Mouse (Mus musculus) MN1 (cell line): ENCODE measurements around the gene Jpt1.
"Not testable (repeated sequence)": the region's sequence is repeated elsewhere in the genome, so short reads cannot be mapped to it uniquely, and the experiment has no call there.

Source experiments
- DNase-seq: peaks from one replicate; pipeline ENCODE4 v3.0.0-alpha.2; 2016; ENCODE audit warnings: low spot score

Jpt1 gene

DNA sequence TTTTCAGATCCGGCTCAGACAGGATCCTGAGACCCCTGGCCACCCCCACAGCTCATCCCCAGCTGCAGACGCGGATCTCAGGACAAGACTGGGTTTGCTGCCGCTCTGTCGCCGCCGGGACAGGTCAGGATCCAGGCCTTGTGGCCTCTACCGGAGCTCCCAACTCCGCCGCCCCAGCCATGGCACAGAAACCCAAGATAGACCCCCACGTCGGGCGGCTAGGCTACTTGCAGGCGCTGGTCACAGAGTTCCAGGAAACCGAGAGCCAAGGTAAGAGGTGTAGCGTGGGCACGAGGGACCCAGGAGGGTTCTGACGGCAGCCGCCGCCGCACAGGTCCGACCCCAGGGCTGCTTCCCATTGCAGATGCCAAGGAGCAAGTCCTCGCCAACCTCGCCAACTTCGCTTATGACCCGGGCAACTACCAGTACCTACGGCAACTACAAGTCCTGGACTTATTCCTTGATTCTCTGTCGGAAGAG lies 38.4 kb downstream of the Jpt1 start:
- DNase-seq: no peak

DNA sequence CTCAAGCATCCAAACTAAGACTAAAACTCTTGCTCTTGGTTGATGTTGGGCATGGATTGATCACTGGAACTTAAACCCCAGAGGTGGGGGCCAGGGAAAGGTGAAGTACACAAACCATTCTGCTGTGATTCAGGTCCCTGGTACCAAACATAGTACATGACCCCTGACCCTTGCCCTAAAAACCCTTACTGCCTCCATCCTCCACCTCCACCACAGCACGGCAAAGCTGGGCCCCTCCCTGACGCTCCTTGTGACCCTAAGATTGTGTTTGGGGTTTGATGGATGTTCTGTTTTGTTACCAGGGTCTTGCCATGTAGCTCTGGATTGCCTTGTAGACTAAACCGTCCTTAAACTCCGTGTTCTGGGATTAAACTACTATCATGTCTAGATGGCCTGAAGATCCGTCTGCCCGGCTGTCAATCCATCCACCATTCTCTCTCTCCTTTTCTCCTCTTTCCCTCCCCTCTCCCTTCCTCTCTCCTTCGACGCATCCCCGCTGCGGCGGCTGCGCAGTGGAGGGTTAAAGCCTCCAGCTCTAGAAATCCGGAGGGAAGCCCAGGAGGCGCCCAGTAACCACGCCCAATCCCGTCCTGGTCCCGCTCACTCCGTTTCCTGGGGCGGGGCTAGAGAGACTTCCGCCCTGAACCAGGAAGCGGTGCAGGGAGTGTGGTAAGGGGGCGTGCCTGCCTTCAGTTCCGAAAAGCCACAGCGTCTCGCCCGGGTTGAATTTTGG lies 39.0 kb downstream of the Jpt1 start, which contains the start of gene Armc7:
Armc7 (plus strand) TSS at position 643 of the 733 bp plus-strand sequence.
- peak; percentile 97 for DNase-seq

DNA sequence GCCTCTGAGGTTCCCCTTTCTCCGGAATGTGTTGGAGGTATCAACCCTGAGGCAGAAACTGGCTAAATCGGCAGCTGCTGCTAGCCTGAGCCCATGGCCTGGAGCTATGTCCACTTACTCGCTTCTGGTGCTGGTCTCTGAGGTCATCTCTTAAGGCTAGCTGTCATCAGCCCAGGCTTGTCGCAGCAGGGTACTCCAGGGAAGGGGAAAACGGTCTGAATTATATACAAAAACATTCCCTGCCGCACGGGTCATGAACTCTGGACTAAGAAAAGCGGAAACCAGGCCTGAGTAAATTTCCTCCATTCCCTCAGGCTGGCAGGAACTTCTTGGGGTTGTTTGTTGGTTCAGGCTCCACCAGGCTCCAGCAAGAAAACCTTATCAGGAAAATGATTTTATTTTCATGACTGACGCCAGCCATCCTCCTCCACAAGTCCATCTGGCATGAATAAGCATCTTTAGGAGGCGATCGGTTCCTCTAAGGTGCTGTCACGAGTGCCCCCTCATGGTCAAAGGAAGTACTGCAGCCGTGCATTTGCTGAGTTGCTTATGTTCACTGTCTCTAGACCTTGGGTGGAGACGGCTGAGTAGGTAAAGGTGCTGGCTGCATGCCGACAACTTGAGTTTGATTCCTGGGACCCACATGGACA lies 40.4 kb downstream of the Jpt1 start:
- DNase-seq: peak; percentile 96

DNA sequence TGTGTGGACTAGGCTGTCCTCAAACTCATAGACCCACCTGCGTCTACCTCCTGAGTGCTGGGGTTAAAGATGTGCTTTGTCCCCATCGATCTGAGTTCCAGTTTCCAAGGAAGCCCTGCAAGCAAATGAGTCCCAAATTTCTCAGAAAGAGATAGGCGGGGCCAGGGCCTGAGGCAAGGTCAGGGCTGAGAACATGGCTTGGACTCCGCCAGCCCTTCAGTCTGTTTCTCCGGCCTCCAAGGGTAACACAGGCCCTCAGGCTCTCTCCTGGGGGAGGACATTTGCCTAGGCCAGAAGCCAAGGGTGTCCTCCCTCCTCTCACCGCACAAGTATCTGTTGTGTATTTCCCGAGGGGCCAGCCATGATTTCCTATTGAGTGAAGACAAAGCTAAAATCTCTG lies 42.0 kb downstream of the Jpt1 start:
- DNase-seq: no peak

DNA sequence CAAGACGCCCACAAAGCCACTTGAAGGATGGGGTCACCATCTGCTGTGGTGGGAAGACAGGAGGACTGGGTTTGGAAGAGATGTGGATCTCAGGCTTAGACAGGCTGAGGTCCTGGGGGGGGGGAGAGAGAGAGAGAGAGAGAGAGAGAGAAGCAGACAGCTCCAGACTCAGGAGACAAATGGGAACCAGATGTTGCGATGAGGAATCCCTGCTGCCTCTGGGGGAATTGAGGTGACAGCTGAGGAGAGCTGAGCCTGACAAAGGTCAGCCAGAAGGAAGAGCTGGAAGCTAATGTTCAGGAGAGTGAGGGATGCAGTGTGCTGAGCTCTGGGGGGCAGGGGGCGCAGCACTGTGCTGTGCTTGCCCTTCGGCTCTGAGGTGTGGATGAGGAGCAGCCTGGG lies 47.0 kb downstream of the Jpt1 start:
- DNase-seq: no peak

DNA sequence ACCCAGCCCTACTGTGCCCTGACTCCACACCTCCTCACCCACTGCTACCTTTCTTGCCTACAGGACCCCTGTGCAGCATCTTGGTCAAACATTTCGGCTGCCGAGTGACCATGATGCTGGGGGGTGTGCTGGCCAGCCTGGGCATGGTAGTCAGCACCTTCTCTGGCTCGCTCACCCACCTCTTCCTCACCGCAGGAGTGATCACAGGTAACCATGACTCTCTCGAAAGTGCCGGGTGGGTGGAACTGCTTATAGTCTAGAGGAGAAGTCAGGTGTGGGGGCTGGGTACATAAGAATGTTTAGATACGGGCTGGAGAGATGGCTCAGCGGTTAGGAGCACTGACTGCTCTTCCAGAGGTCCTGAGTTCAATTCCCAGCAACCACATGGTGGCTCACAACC lies 49.3 kb downstream of the Jpt1 start:
- no peak for DNase-seq

DNA sequence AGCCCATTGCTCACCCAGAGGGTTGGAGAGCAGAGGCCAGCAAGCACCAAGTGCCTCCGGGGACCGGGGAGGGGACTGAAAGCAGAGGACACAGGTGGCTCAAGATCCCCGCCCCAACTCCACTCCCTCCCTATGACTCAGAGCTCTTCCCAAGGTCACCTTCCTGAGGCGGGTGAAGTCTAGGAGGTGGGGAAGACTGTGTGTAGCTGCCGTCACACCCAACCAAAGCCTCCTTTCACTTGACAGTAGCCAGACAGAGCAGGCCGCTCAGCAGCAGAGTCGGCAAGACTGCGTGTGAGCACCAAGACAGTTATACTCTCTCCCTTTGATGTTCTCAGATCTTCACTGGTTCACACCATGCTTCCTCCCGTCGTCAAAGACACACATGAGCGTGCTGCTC lies 50.8 kb downstream of the Jpt1 start:
- DNase-seq: peak; percentile 24

DNA sequence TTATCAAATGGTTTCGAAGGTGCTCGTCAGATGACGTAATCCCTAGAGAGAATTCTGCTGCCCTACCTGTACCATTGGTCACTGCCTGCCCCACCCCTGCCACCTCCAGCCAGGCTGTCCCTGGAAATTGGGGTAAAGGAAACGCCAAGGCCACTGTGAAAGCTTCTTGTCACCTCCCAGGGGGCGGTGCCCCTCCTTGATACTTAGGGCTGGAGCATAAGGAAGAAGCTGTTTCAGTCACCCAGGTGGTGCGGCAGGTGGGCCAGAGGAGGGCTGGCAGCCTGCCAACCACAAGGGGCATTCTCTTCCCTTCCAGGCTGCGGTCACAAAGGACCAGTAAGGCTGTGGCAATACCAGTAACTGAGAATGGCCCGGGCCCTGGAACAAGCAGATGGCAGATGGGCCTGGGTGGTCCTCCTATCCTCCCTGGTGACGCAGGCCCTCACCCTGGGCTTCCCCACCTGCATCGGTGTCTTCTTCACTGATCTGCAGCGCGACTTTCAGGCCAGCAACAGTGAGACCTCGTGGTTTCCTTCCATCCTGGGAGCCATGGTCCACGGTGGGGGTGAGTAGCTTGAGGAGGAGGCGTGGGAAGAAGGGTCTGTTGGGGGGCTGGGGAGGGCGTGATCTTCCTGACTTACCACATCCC lies 51.8 kb downstream of the Jpt1 start, which contains the start of gene Slc16a5:
Slc16a5 (plus strand) TSS at position 232 of the 649 bp plus-strand sequence.
- DNase-seq: no peak

DNA sequence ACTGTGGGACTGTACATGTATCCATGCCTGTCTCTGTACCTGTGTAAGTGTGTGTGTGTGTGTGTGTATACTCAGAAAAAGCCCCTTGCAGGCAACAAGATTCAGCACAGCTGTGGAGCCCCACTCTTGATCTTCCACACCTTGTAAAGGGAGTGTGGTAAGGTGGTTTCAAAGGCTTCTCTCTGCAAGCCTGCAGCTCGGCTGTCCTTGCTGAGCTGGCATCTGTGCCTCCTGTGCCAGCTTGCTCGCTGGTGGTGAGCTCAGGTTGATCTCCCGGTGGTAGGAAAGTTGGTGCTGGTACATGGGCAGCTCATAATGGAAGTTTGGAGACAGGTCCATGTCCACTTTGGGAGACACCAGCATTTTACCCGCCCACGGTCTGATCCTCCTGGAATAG lies 52.3 kb downstream of the Jpt1 start:
- DNase-seq: no peak

DNA sequence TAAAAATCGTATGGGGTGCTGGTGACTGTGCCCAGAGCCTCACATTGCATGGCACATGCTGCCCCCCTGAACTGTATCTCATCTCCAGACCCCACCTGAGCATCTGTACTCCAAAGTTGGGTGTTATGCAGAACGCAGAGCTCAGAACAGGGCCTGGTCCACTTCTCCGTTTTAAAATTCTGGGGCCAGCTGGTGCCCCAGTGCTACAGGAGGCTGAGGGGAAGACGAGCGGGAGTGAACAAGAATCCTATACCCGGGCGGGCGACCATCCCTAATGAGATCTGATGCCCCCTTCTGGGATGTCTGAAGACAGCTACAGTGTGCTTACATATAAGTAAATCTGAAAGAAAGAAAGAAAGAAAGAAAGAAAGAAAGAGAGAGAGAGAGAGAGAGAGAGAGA lies 53.2 kb downstream of the Jpt1 start:
- no peak for DNase-seq

DNA sequence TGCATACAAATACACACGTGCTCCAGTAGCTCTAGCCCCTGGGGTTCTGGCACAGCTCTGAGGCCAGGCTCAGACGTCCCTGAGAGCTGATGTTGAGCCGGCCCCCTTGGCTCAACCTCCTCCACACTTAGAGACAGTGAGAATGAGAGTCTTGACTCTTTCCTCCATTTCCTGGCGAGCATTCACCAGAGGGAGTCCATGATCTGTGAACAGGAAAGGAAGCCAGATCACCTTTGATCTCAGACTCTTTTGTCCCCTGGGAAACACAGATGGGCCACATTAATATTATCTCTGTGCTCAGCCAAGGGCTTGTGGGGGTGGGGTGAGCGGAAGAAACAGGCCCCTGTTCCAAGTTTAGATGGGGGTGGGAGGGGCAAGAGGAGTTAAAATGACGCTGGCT lies 56.8 kb downstream of the Jpt1 start:
- peak; percentile 37 for DNase-seq

DNA sequence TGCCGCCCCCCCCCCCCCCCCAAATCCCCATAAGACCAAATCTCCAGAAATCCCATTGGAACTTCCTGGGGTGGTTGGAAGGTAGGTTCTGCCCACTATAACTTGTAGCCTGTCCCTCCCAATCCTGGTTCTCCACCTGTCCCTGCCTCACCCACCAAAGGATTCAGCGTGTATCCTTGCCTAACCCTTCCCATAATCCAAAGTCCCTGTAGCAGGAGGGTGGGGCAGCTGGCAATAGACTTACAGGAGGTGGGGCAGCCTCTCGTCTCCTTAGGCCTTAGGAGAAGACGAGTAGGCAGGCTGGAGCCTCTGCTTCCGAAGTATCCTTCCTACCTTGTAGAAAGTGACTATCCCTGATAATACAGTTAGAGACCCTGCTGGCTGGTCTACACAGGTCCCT lies 58.0 kb downstream of the Jpt1 start:
- DNase-seq: no peak

DNA sequence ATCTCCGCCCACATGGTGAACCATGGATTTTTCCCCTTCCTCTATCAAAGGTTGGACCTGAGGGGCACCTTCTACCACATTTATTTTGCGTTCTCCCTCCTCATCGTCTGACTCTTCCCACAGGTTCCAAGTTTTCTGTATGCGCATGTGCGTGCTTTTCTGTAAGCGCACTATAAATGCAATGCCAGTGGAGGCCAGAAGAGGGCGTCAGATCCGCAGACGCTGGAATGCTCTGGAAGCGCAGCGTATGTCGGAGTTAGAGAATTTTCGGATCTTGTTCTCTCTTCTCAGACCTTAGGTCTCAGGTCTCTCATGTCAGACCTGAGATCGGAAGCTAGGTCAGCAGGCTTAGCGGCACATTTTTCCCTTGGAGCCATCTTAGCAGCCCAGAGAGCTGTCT lies 58.6 kb downstream of the Jpt1 start:
- DNase-seq: no peak

DNA sequence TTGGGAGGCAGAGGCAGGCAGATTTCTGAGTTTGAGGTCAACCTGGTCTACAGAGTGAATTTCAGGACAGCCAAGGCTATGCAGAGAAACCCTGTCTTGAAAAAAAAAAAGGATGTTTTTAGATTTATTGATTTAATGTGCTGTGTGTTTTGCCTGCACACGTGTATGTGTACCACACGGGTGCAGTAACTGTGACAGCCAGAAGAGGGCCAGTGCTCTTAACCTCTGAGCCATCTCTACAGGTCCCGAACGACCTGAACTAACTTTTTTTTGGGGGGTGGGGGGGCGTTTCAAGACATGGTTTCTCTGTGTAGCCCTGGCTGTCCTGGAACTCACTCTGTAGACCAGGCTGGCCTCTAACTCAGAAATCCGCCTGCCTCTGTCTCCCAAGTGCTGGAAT lies 59.4 kb downstream of the Jpt1 start:
- DNase-seq: not testable (repeated sequence)

DNA sequence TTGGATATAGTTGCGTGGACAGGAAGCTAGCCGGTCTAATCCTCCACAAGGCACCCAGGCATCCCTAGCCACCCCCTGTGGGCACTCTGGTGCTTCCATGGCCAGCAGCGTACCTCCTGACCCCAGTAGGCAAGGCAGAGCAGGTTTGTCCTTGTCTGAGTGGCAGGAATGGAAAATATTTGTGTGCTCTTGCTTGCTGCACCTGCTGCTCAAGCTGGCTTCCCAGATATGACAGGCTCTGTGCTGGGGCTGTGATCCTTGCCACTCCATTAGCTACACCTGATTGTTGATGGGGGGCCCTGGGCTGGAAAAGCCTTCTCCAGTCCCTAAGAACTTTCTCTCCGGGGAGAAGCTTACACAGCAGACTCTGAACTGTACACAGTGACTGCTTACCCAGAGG lies 60.9 kb downstream of the Jpt1 start:
- no peak for DNase-seq

DNA sequence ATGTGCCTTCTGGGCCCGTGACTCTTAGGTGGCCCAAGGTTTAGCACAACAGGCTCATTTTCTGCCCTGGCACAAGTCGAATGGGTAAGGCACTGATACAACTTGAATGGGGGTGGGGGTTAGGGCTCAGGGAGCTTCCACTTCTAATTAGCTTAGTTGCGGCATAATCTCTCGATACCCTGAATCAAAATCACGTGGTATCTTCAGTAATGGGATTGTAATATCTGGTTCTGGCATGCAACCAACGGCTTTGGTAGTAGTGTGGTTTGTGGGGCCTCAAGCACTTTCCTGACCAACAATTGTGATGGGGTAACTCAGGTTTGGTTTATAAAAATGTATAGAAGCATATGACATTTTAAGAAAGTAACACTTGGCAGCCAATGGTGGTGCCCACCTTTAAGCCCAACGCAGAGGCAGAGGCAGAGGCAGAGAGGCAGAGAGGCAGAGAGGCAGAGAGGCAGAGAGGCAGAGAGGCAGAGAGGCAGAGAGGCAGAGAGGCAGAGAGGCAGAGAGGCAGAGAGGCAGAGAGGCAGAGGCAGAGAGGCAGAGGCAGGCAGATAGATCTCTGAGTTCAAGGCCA lies 61.8 kb downstream of the Jpt1 start:
- DNase-seq: peak; percentile 42

DNA sequence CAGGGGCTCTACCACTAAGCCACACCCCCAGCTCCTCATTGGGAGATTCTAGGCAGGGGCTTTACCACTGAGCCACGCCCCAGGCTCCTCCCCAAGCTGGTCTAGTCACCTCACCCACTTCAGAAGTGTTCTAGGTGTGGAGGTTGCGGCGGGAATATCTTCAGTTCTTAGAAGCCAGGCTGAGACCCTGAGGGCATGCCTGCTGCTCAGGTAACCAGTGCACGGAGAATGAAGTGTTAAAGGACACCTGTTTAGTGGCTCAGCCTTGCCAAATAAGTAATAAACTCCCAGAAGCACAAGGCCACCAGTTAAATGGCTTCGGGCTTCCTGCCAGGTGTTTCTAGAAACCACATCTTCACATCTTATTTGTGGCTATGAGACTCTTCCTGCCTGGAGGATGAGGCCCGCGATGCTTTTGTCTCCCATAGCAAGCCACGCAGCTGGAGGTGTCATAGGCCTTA lies 62.4 kb downstream of the Jpt1 start:
- DNase-seq: peak; percentile 24

DNA sequence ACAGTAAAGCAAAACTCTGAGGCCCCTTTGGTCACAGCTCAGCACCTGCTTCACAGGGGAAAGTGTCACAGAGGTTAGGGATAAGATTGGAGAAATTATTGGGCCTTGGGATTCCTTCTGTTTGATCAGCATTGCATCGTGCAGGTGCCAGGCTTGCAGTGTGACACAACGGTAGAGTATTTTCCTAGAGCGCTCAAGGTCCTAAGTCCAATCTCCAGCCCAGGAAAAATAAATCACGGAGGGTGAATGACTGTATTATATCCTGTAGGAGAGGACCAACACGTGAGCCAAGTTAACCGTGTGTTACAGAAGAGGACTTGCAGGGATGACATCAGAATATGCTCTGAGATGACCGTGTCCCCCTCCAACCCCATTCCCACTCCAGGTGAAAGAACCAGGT lies 64.0 kb downstream of the Jpt1 start:
- DNase-seq: no peak

DNA sequence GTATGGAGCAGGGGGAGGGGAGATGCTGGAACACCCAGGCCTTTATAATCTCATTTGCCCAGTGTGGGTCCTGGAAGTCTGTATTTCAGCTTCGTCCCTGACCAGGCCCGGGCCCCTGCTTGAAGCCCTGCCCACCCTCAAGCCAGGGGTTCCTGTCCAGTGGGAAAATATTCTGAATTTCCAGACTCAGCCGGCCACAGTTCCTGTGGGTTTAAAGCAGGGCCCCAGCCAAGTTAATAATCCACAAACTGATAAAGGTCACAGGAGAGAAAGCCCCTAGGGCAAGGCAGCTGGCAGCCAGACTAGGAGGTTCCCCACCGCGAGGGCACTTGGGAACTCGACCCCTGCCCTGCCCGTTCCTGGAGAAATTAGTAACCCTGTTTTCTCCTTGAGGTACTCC lies 65.2 kb downstream of the Jpt1 start:
- no peak for DNase-seq

DNA sequence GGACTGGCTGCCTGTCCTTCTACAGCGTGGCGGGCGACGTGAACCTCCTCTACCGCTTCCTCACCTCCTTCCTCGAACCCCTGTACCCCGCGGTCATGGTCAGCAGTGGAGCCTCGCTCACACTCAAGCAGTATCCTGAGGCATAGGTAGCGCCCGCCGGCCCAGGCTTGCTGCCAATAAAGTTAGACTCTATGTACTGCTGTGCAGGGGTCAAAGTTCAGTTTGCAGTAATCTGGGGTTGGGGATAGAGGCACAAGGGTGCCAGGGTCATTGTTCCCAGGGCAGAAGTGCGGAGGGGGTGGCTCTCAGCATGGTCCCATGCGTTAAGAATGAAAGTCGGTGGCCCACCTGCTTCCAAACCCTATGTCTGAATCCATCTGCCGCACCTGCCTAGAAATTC lies 66.1 kb downstream of the Jpt1 start:
- DNase-seq: no peak
